Mouse (Mus musculus): ENCODE data around the gene Grb7.

The Grb7 gene

GRCm38 (mm10) chr11:98472696-98473095, 26.5 kb downstream of the Grb7 start:
- no peak for DNase-seq (ENCODE audit: low read depth)

GRCm38 (mm10) chr11:98473916-98474479, 27.8 kb downstream of the Grb7 start:
- DNase-seq (ENCODE audit: low read depth) = no peak

GRCm38 (mm10) chr11:98474967-98475366, 28.8 kb downstream of the Grb7 start:
- no peak for DNase-seq (ENCODE audit: low read depth)

GRCm38 (mm10) chr11:98475630-98476433, 29.6 kb downstream of the Grb7 start:
- DNase-seq (ENCODE audit: low read depth) = no peak

- DNase-seq (ENCODE audit: low read depth) = no peak
Measured at GRCm38 (mm10) chr11:98476434-98476807, 30.2 kb downstream of the Grb7 start.

- no peak for DNase-seq (ENCODE audit: low read depth)
Measured at GRCm38 (mm10) chr11:98477011-98477701, 31.0 kb downstream of the Grb7 start.

GRCm38 (mm10) chr11:98479026-98479939, 33.1 kb downstream of the Grb7 start:
- no peak for DNase-seq (ENCODE audit: low read depth)

- no peak for DNase-seq (ENCODE audit: low read depth)
Measured at GRCm38 (mm10) chr11:98479940-98480497, 33.8 kb downstream of the Grb7 start.

- no peak for DNase-seq (ENCODE audit: low read depth)
Measured at GRCm38 (mm10) chr11:98481231-98481630, 35.0 kb downstream of the Grb7 start.

GRCm38 (mm10) chr11:98482067-98482466, 35.9 kb downstream of the Grb7 start:
- DNase-seq (ENCODE audit: low read depth) = no peak

GRCm38 (mm10) chr11:98485749-98486148, 39.6 kb downstream of the Grb7 start:
- no peak for DNase-seq (ENCODE audit: low read depth)

- DNase-seq (ENCODE audit: low read depth) = no peak
Measured at GRCm38 (mm10) chr11:98487526-98488040, 41.4 kb downstream of the Grb7 start.

- no peak for DNase-seq (ENCODE audit: low read depth)
Measured at GRCm38 (mm10) chr11:98488540-98489234, 42.5 kb downstream of the Grb7 start.

- DNase-seq (ENCODE audit: low read depth) = no peak
Measured at GRCm38 (mm10) chr11:98491571-98491970, 45.4 kb downstream of the Grb7 start.

GRCm38 (mm10) chr11:98492959-98493358, 46.8 kb downstream of the Grb7 start:
- no peak for DNase-seq (ENCODE audit: low read depth)

GRCm38 (mm10) chr11:98493394-98493793, 47.2 kb downstream of the Grb7 start:
- no peak for DNase-seq (ENCODE audit: low read depth)

GRCm38 (mm10) chr11:98495176-98495719, 49.1 kb downstream of the Grb7 start:
- no peak for DNase-seq (ENCODE audit: low read depth)

- DNase-seq (ENCODE audit: low read depth) = no peak
Measured at GRCm38 (mm10) chr11:98497388-98498288, 51.4 kb downstream of the Grb7 start.

GRCm38 (mm10) chr11:98504926-98505325, 58.7 kb downstream of the Grb7 start:
- DNase-seq (ENCODE audit: low read depth) = no peak
